ENCODE assay signal across 8 mouse cellular contexts in genomic region chr1:154032669-154033099, GRCm38 (mm10).
DNase-seq lines count a peak whose midpoint lies in the region; ATAC-seq and TF ChIP-seq lines count a peak whose summit lies in the region.

No protein-coding gene starts in this region.

- no peaks in the 10 kb centered on the region for H3K36me3 ChIP-seq in hindbrain, postnatal 0 days (ENCODE audit: insufficient read depth, low read length)

- TF ChIP-seq POLR2A in cortical plate, adult 2 months (IDR thresholded peaks at IDR 0.05; ENCODE audit: extremely low read depth, insufficient read depth, low read length), result no peak

- peak; percentile 88 to 97 for DNase-seq in adrenal gland, adult (ENCODE audit: inconsistent age in 2 of 2, low spot score in 1 of 2)
- DNase-seq in gastrocnemius, adult 2 months, result peak; percentile 85
- DNase-seq in hindbrain, postnatal 0 days (ENCODE audit: low spot score), result peak; percentile 82
- DNase-seq in left cerebral cortex, adult 2 months (ENCODE audit: extremely low spot score in 1 of 2, low spot score in 2 of 2), result peak; percentile 72 to 75
- DNase-seq in lung, postnatal 4 days, result peak; percentile 78 to 84
- DNase-seq in skeletal muscle tissue, adult 2 months (ENCODE audit: low read depth, low spot score), result peak; percentile 64
- no peak for DNase-seq in T-cell, adult 2 months (ENCODE audit: low spot score)

- H3K27me3 ChIP-seq in hindbrain, postnatal 0 days (ENCODE audit: insufficient read depth, low read length), result no peaks in the 10 kb centered on the region

- H3K9ac ChIP-seq in hindbrain, postnatal 0 days (replicated peaks; ENCODE audit: low read length), result no peak overlapping the region

- intact Hi-C loops in gastrocnemius, adult 2 months (cut with DNase I), result loop anchor here (2.0 kb wide), 2 partner anchors 132 to 148 kb away; partner anchors contain the start of gene Teddm2
- intact Hi-C loops in left cerebral cortex, adult 2 months (cut with DNase I), result loop anchor here (1.0 to 5.0 kb wide), 3 partner anchors 85 to 148 kb away; no protein-coding TSS in a partner anchor

- peak; percentile 76 for TF ChIP-seq CTCF in cortical plate, adult 2 months (IDR thresholded peaks at IDR 0.05; ENCODE audit: extremely low read depth, insufficient read depth, low read length)
- TF ChIP-seq CTCF in gastrocnemius, adult 2 months (IDR thresholded peaks at IDR 0.05), result peak; percentile 81
- peak; percentile 74 for TF ChIP-seq CTCF in hindbrain, postnatal 0 days (IDR thresholded peaks at IDR 0.05; ENCODE audit: low read depth)
- TF ChIP-seq CTCF in left cerebral cortex, adult 2 months (IDR thresholded peaks at IDR 0.05), result peak; percentile 82

- WGBS in hindbrain, postnatal 0 days, result 19% methylated on average over 14 of the region's 14 CpGs

- H3K4me1 ChIP-seq in cortical plate, adult 2 months (ENCODE audit: control insufficient read depth, insufficient read depth, low read length), result no peaks in the 10 kb centered on the region
- no peaks in the 10 kb centered on the region for H3K4me1 ChIP-seq in hindbrain, postnatal 0 days (ENCODE audit: insufficient read depth, low read length)

- 0 out of 2 replicates have a peak overlapping the region, but pooled peaks have one; percentile 1 for H3K4me3 ChIP-seq in cortical plate, adult 2 months (ENCODE audit: insufficient read depth, low read length)
- H3K4me3 ChIP-seq in gastrocnemius, adult 2 months, result peak overlapping the region; percentile 54
- H3K4me3 ChIP-seq in hindbrain, postnatal 0 days (ENCODE audit: low read length), result no peak overlapping the region
- H3K4me3 ChIP-seq in left cerebral cortex, adult 2 months, result no peak overlapping the region

- 0 out of 2 replicates have a peak overlapping the region, but pooled peaks have one; percentile 1 for H3K27ac ChIP-seq in cortical plate, adult 2 months (ENCODE audit: insufficient read depth, low read length)
- H3K27ac ChIP-seq in gastrocnemius, adult 2 months, result peak overlapping the region; percentile 61
- H3K27ac ChIP-seq in hindbrain, postnatal 0 days, result no peak overlapping the region
- H3K27ac ChIP-seq in left cerebral cortex, adult 2 months, result peak overlapping the region; percentile 57

- H3K9me3 ChIP-seq in hindbrain, postnatal 0 days (ENCODE audit: low read length), result no peaks in the 10 kb centered on the region

- H3K4me2 ChIP-seq in hindbrain, postnatal 0 days (ENCODE audit: low read depth, low read length), result peak overlapping the region; percentile 35; the same call in 1 of the 2 replicates

- no peak for ATAC-seq in hindbrain, postnatal 0 days

Comparison
In these comparisons a context has a peak if more than half of its experiments do, and no peak if none do; other contexts are left out.
1. H3K4me3 ChIP-seq: peak in cortical plate, adult 2 months (single experiment) and gastrocnemius, adult 2 months (single experiment); none in hindbrain, postnatal 0 days (single experiment) and left cerebral cortex, adult 2 months (single experiment).
2. Peak in every context shown above with its lines, with median percentiles within 50 percentile points of each other: CTCF ChIP-seq.